Mouse (Mus musculus) olfactory bulb, adult 2 months (tissue): ENCODE measurements around the gene Rbm5.

Experiments used
- CTCF ChIP-seq: fragments of 200-500 bp; IDR thresholded peaks from 2 replicates; pipeline ENCODE4 v1.5.1; 2012; ENCODE audit warnings: low read depth, mild to moderate bottlenecking, low read length, moderate library complexity; ENCODE audit not compliant: insufficient read depth
- POLR2A ChIP-seq: fragments of 200-500 bp; IDR thresholded peaks from 2 replicates; pipeline ENCODE4 v1.6.1; 2012; ENCODE audit warnings: mild to moderate bottlenecking, low read depth, low read length, moderate library complexity; ENCODE audit not compliant: insufficient read depth

- TF ChIP-seq CTCF (no peak), POLR2A (no peak)
Observed at GRCm38 (mm10) chr9:107694627-107695026, 76.2 kb downstream of the Rbm5 start.
